Mouse (Mus musculus) neutrophil, adult 59 days (primary cell): ENCODE measurements around the gene Rdh16. TPM values are rescaled to one million over a fixed set of nuclear protein-coding genes. Genes with fewer than 3 reads are reported as not detected.

ENCODE experiments used
- total RNA-seq, 2 experiments: library from RNA; stranded (reverse); gene quantifications; 1 replicate in 1 of 2; 2 replicates in 1 of 2; pipeline ENCODE4 v1.2.4; 2023

Rdh16 gene
- total RNA-seq, result under 1 TPM; 0.18 to 0.24 TPM

DNA sequence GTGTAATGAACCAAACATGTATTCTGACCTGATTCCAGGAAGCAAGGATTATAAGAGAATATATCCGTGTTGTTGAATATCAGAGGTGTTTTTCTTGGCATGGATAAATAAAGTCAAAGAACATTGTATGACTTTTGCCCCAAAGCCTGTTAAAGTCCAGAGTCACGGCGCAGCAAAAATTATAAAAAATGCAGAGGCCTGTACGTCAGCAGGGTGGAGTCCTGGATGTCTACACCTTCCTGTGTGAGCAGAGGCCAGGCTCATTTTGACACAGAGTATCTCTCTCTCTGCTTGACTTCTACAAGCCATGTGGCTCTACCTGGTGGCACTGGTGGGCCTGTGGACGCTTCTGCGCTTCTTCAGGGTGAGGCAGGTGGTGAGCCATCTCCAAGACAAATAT lies at the start of gene Rdh16:
Gene Rdh16 (plus strand): TSS at position 262 of the 400 bp plus-strand sequence.

DNA sequence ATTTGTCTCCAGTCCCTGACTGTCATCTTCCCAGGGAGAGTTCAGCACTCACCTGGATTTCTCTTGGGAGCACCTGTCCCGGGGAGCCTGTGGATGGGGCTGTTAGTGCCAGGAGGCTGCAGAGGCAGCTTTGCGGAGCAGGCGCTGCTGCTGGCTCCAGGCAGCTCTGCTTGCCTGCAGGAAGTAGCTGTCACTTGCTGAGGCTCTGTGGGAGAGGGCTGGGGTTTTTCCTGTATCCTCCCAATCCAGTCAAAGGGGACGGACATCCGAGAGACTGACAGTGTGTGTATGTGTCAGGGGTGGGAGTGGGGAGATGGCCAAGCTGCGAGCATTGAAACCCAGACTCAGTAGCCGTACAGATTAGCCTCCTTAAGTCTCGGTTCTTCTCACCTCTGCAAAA lies 49.4 kb upstream of the Rdh16 start, which contains the start of gene Gpr182:
Gene Gpr182 (minus strand): TSS at position 185 of the 400 bp plus-strand sequence.

GRCm38 (mm10) chr10:127759181-127760110 lies 41.5 kb upstream of the Rdh16 start, which contains the start of the genes Rdh1 and Rdh16f1:
Rdh1 (plus strand) TSS chr10:127759721.
Rdh16f1 (plus strand) TSS chr10:127759787.

GRCm38 (mm10) chr10:127776011-127776410 lies 24.9 kb upstream of the Rdh16 start, which contains the start of gene Rdh9:
Rdh9 (plus strand) TSS chr10:127776386.

GRCm38 (mm10) chr10:127849628-127850027 lies 48.7 kb downstream of the Rdh16 start, which contains the start of gene Rdh19:
Rdh19 (plus strand) TSS chr10:127849928.

GRCm38 (mm10) chr10:127866232-127866631 lies 65.3 kb downstream of the Rdh16 start, which contains the start of gene Rdh16f2:
Rdh16f2 (plus strand) TSS chr10:127866474.

DNA sequence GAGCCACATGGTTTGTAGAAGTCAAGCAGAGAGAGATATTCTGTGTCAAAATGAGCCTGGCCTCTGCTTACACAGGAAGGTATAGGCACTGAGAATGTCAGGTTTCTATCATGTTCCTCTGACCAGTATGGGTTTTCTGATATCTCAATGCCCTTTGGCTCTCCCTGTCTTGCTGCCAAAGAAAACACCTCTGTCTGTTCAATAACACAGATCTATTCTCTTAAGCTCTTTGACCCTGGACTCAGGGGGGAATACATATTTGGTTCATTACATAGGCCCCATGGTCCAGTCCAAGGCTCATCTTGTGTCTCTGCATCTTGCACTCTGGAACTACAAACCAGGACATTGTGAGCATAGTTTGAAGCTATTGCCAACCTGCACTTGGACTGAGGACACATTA lies 87.7 kb downstream of the Rdh16 start, which contains the start of gene Rdh7:
Gene Rdh7 (minus strand): TSS at position 213 of the 400 bp plus-strand sequence.

Other genes starting within 250 kb of the Rdh16 start
- 100 to 1,000 TPM in 1 of 2 experiments, 10 to 100 TPM in 1; 82.2 to 126 TPM for gene Lrp1, start 180.0 kb upstream of the Rdh16 start, total RNA-seq
- 100 to 1,000 TPM; 214 to 227 TPM for gene Stat6, start 158.2 kb upstream of the Rdh16 start, total RNA-seq
- 10 to 100 TPM in 1 of 2 experiments, 1 to 10 TPM in 1; 8.5 to 10.1 TPM for gene Nemp1, start 134.3 kb upstream of the Rdh16 start, total RNA-seq
- 1 to 10 TPM in 1 of 2 experiments, under 1 TPM in 1; 0.58 to 2.0 TPM for gene Nab2, start 132.6 kb upstream of the Rdh16 start, total RNA-seq
- under 1 TPM; 0.27 to 0.42 TPM for gene Myo1a, start 96.0 kb upstream of the Rdh16 start, total RNA-seq
- gene Tac2, start 76.7 kb upstream of the Rdh16 start, total RNA-seq, result 1 to 10 TPM in 1 of 2 experiments, under 1 TPM in 1; 0.60 to 1.5 TPM
- 10 to 100 TPM; 17.7 to 17.8 TPM for gene Zbtb39, start 61.6 kb upstream of the Rdh16 start, total RNA-seq
- under 1 TPM; 0.15 to 0.22 TPM for gene Gpr182, start 49.4 kb upstream of the Rdh16 start, total RNA-seq
- gene Rdh1, start 41.4 kb upstream of the Rdh16 start, total RNA-seq, result under 1 TPM; 0.20 to 0.75 TPM
- gene Rdh16f1, start 41.4 kb upstream of the Rdh16 start, total RNA-seq, result not detected
- under 1 TPM; 0.42 to 0.44 TPM for gene Rdh9, start 24.8 kb upstream of the Rdh16 start, total RNA-seq
- not detected for gene Rdh19, start 48.8 kb downstream of the Rdh16 start, total RNA-seq
- not detected for gene Rdh16f2, start 65.3 kb downstream of the Rdh16 start, total RNA-seq
- not detected for gene Rdh7, start 87.7 kb downstream of the Rdh16 start, total RNA-seq
- gene Sdr9c7, start 97.4 kb downstream of the Rdh16 start, total RNA-seq, result not detected
- not detected for gene Hsd17b6, start 206.5 kb downstream of the Rdh16 start, total RNA-seq
- 10 to 100 TPM; 22.9 to 23.7 TPM for gene Prim1, start 214.0 kb downstream of the Rdh16 start, total RNA-seq
- gene Naca, start 234.4 kb downstream of the Rdh16 start, total RNA-seq, result 100 to 1,000 TPM; 305 to 359 TPM